Mouse (Mus musculus) lung, postnatal 0 days (tissue): ENCODE measurements around the gene Tmem53. TPM values are rescaled to one million over a fixed set of nuclear protein-coding genes. Genes with fewer than 3 reads are reported as not detected.

Experiments
- ATAC-seq: fragments of 200-750 bp; cut with Nextera tagmentation; 2 replicates; pipeline ENCODE4 v1.8.0; 2017; ENCODE audit warnings: moderate library complexity
- DNase-seq: peaks from one replicate; pipeline ENCODE4 v3.0.0-alpha.2; 2016; ENCODE audit warnings: low spot score
- H3K27ac ChIP-seq: fragments of 300-500 bp; sonication (generic); 2 replicates; pipeline ENCODE4 v1.5.1; 2014; ENCODE audit warnings: antibody characterized with exemption, mild to moderate bottlenecking, low read length, mixed read lengths
- H3K27me3 ChIP-seq: fragments of 300-500 bp; sonication (generic); replicated peaks from 2 replicates; pipeline ENCODE4 v1.6.1; 2014; ENCODE audit warnings: low read length, mixed read lengths; ENCODE audit not compliant: insufficient read depth
- H3K36me3 ChIP-seq: fragments of 300-500 bp; sonication (generic); 2 replicates; pipeline ENCODE4 v1.6.1; 2014; ENCODE audit warnings: low read length, mixed read lengths; ENCODE audit not compliant: insufficient read depth
- H3K4me1 ChIP-seq: fragments of 300-500 bp; sonication (generic); 2 replicates; pipeline ENCODE4 v1.6.1; 2014; ENCODE audit warnings: antibody characterized with exemption, low read depth, low read length, mixed read lengths; ENCODE audit not compliant: insufficient read depth
- H3K4me2 ChIP-seq: fragments of 300-500 bp; sonication (generic); replicated peaks from 2 replicates; pipeline ENCODE4 v1.6.1; 2014; ENCODE audit warnings: low read depth, mild to moderate bottlenecking, low read length, moderate library complexity, mixed read lengths
- H3K4me3 ChIP-seq: fragments of 300-500 bp; sonication (generic); 2 replicates; pipeline ENCODE4 v1.5.1; 2014; ENCODE audit warnings: low read depth, low read length
- H3K9ac ChIP-seq: fragments of 300-500 bp; sonication (generic); replicated peaks from 2 replicates; pipeline ENCODE4 v1.6.1; 2014; ENCODE audit warnings: low read depth, mild to moderate bottlenecking
- H3K9me3 ChIP-seq: fragments of 300-500 bp; sonication (generic); 2 replicates; pipeline ENCODE4 v1.6.1; 2016; ENCODE audit warnings: low read length, mixed read lengths
- CTCF ChIP-seq: IDR thresholded peaks from 2 replicates; pipeline ENCODE4 v1.5.1; 2016; ENCODE audit warnings: antibody characterized with exemption, mild to moderate bottlenecking
- EP300 ChIP-seq: IDR thresholded peaks from 2 replicates; pipeline ENCODE4 v1.6.1; 2016; ENCODE audit warnings: antibody characterized with exemption, mild to moderate bottlenecking, control low read depth
- WGBS: fragments of 180-500 bp; shearing (Covaris S2); extraction: QIAGEN DNeasy Blood & Tissue Kit; methylation state at CpG from one replicate; pipeline ENCODE4 v1.1.7; 2014; 5-methylcytosine and 5-hydroxymethylcytosine counted together
- polyA plus RNA-seq: library from polyadenylated mRNA; unstranded; fragments of >200 nt; fragmentation: Nextera tagmentation; extraction: Ambion mirVana; gene quantifications from 2 replicates; pipeline ENCODE4 v1.2.1, GENCODE M21; 2015

The Tmem53 gene
- polyA plus RNA-seq, 1 experiment from 2014 or later = 27.6 TPM

- Histone ChIP-seq H3K4me1 (no peaks in the 10 kb centered on the region), H3K9ac (no peak overlapping the region), H3K36me3 (no peaks in the 10 kb centered on the region), H3K4me2 (no peak overlapping the region), H3K4me3 (no peak overlapping the region), H3K27me3 (0 out of 2 replicates have a peak, but pooled peaks cover 13% of the 10 kb centered on the region), H3K9me3 (no peaks in the 10 kb centered on the region), H3K27ac (no peak overlapping the region)
- 16% methylated on average over 4 of the region's 4 CpGs for WGBS
- DNase-seq = no peak
- TF ChIP-seq CTCF = peak; percentile 74
- TF ChIP-seq EP300 = no peak
- no peak for ATAC-seq
Measured at GRCm38 (mm10) chr4:117313085-117313424, 61.3 kb downstream of the Tmem53 start.

GRCm38 (mm10) chr4:117314849-117315500 lies 63.2 kb downstream of the Tmem53 start:
- Histone ChIP-seq H3K9me3 (no peaks in the 10 kb centered on the region), H3K27ac (no peak overlapping the region), H3K4me1 (no peaks in the 10 kb centered on the region), H3K36me3 (no peaks in the 10 kb centered on the region), H3K9ac (no peak overlapping the region), H3K4me2 (no peak overlapping the region), H3K27me3 (0 out of 2 replicates have a peak, but pooled peaks cover 15% of the 10 kb centered on the region), H3K4me3 (no peak overlapping the region)
- no peak for DNase-seq
- TF ChIP-seq EP300 (no peak), CTCF (no peak)
- no peak for ATAC-seq
- WGBS = 65% methylated on average over 16 of the region's 16 CpGs

- Histone ChIP-seq H3K9me3 (no peaks in the 10 kb centered on the region), H3K4me2 (no peak overlapping the region), H3K36me3 (no peaks in the 10 kb centered on the region), H3K4me1 (no peaks in the 10 kb centered on the region), H3K27ac (no peak overlapping the region), H3K4me3 (no peak overlapping the region), H3K9ac (no peak overlapping the region), H3K27me3 (0 out of 2 replicates have a peak, but pooled peaks cover 15% of the 10 kb centered on the region)
- WGBS = 39% methylated on average over 6 of the region's 6 CpGs
- DNase-seq (no peak), ATAC-seq (no peak)
- no peak for TF ChIP-seq CTCF
- TF ChIP-seq EP300 = no peak
Measured at GRCm38 (mm10) chr4:117316800-117317199, 65.0 kb downstream of the Tmem53 start.

- WGBS = 11% methylated on average over 18 of the region's 18 CpGs
- no peak for DNase-seq
- TF ChIP-seq EP300 (no peak), CTCF (no peak)
Measured at GRCm38 (mm10) chr4:117317701-117318190, 66.0 kb downstream of the Tmem53 start.

More at GRCm38 (mm10) chr4:117317701-117318190, 66.0 kb downstream of the Tmem53 start:
- Histone ChIP-seq H3K4me1 (no peaks in the 10 kb centered on the region), H3K4me2 (no peak overlapping the region), H3K9me3 (no peaks in the 10 kb centered on the region), H3K9ac (no peak overlapping the region), H3K36me3 (no peaks in the 10 kb centered on the region), H3K27ac (no peak overlapping the region), H3K4me3 (no peak overlapping the region), H3K27me3 (0 out of 2 replicates have a peak, but pooled peaks cover 15% of the 10 kb centered on the region)
- ATAC-seq = no peak

Other genes with a start within 250 kb of the Tmem53 start
- gene Eif2b3, start 232.5 kb upstream of the Tmem53 start, polyA plus RNA-seq = 21.9 and 24.7 TPM in 2 replicates
- gene Ptch2, start 155.9 kb upstream of the Tmem53 start, polyA plus RNA-seq = 3.6 and 4.0 TPM in 2 replicates
- gene Btbd19, start 126.2 kb upstream of the Tmem53 start, polyA plus RNA-seq = 3.8 and 4.3 TPM in 2 replicates
- gene Tctex1d4, start 125.2 kb upstream of the Tmem53 start, polyA plus RNA-seq = 26.1 and 27.2 TPM in 2 replicates
- gene Plk3, start 118.0 kb upstream of the Tmem53 start, polyA plus RNA-seq = 4.0 and 5.0 TPM in 2 replicates
- 633 and 681 TPM in 2 replicates for gene Rps8, start 95.7 kb upstream of the Tmem53 start, polyA plus RNA-seq
- gene Kif2c, start 69.3 kb upstream of the Tmem53 start, polyA plus RNA-seq = 2.0 and 3.0 TPM in 2 replicates
- 3.8 and 5.0 TPM in 2 replicates for gene Armh1, start 174 bp downstream of the Tmem53 start, polyA plus RNA-seq
- gene Rnf220, start 245.1 kb downstream of the Tmem53 start, polyA plus RNA-seq = 47.9 and 50.7 TPM in 2 replicates